Mouse (Mus musculus) thymus, adult 18-20 months (tissue): ENCODE measurements around the gene Gm13277.
"Not testable (repeated sequence)": the region's sequence is repeated elsewhere in the genome, so short reads cannot be mapped to it uniquely, and the experiment has no call there.

Source experiments
- DNase-seq, 2 experiments: peaks; one replicate each; pipeline ENCODE4 v3.0.0; 2022; ENCODE audit warnings: mixed read lengths in 2 of 2

The Gm13277 gene

DNA sequence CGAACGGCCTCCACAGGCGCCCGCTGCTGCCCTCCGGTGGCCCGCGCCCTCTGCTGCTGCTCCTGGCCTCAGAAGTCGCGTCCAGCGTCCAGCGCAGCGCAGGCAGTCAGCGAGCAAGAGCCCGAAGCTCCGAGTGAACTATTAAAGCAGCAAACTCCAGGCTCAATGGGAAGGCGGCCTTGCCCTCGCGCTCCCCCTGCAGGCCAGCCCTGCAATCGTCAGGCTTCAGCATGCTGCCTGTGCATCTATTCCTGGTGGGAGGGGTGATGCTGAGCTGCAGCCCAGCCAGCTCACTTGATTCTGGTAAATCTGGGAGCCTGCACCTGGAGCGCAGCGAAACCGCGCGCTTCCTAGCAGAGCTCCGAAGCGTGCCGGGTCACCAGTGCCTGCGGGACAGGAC is at the start of gene Gm13277:
Gene Gm13277, plus strand, starts transcription at position 231 of the 400 bp plus-strand sequence.
- peak; percentile 44 to 53 for DNase-seq

DNA sequence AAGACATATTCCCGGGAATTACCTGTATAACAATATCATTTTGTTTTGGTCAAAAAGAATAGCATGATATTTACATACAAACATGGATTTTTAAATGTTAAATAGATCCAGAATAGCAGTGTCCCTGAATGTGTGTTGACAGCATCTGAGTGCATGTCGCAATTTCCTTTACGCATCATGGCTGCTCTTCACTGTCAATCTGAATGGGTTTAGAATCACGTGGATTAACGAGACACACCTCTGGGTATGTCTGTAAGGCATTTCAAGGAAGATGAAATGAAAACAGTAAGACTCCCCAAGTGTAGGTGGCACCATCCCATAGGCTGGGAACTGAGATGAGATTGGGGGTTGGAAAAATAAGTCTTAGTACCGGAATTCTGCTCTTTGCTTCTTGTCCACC is 49.4 kb upstream of the Gm13277 start:
- no peak for DNase-seq

DNA sequence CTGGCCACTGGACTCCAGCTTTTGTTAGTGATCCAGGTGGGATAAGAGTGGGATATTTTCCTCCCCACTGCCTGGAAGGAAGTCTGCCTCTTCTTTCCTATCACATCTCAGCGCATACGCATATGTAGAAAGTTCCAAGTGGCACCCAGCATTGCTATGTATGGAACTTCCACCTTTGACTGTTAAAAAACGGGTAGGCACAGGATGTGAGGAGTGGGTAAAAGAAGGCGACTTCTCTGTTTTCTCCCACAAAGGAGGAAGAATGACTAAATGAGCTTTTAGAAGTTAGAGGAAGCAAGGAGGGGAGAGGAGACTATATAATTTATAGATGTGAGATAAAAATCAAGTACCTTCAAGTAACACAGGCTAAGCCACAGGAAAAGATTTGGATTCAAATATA is 47.0 kb upstream of the Gm13277 start:
- DNase-seq, result no peak

DNA sequence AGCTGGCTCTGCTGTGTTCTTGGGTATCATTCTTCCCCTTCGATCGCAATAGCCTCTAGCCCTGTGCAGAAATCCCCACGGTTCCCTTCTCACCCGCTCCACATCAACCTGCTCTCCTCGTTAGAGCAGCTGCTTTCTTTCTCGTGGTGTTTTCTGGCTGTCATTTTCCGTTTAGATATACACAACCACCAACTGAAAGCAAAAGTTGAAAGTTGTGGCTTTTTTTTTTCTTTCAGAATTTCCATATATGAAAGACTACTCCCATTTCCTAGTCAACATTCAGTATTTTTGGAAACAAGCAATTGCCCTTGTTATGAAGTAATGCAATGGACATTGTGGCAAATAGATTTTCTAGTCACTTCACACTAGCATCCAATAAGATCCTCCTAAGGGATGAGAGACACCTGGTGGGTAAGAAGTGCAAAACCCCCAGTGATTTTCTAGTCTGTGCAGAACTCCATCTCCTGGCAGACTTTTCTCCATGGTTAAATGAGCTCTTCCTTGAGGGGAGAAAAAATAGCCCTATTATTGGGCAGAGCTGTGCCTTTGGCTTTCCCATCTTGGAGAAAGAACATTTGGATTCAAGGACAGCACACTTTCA is 45.6 kb upstream of the Gm13277 start:
- DNase-seq, result no peak

DNA sequence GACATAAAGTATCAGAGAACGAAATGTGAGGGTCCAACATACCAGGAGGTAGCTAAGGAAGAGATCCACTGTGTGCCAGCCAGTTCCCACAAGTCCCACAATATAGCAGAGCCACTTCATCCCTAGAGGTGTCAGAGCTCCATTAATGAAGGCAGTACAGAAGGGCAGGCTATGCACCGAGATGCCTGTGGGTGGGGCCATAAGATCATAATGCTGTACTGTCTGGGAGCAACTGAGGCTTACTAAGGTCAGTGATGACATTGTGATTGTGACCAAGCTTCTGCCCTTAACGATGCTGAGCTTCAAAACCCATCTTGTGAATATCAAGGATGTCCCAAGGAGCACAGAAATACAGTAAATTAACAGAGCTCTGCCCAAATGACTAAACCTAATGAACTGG is 44.2 kb upstream of the Gm13277 start:
- no peak for DNase-seq

DNA sequence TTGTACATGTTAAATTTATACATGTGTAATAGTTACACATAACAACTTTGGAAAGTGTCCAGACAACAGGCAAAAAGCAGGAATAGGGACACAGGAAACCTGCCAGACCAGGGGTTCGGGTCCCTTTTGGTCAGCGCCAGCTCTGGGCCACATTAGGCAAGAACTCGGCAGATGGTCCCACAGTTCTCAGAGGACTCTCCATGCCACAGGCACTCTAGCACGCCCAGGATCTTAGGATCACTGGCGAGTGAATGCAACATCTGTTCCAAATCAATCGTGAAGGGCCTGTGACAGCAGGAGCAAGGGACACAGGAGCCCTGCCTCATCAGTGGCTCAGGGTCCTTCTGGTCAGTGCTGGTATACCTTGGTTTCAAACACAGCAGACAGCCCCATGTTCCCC is 38.5 kb upstream of the Gm13277 start:
- DNase-seq, result no peak

DNA sequence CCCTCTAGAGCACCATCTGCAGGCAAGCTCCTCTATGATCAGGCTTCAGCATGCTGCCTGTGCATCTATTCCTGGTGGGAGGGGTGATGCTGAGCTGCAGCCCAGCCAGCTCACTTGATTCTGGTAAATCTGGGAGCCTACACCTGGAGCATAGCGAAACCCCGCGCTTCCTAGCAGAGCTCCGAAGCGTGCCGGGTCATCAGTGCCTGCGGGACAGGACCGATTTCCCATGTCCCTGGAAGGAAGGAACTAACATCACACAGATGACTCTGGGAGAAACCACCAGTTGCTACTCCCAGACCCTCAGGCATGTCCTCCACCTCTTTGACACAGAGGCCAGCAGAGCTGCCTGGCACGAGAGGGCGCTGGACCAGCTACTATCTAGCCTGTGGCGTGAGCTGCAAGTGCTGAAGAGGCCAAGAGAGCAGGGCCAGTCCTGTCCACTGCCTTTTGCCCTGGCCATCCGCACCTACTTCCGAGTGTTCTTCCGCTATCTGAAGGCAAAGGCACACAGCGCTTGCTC is 33.6 kb upstream of the Gm13277 start, which contains the start of gene Gm13271:
Gene Gm13271, plus strand, starts transcription at position 51 of the 523 bp plus-strand sequence.
- peak; percentile 83 to 90 for DNase-seq

DNA sequence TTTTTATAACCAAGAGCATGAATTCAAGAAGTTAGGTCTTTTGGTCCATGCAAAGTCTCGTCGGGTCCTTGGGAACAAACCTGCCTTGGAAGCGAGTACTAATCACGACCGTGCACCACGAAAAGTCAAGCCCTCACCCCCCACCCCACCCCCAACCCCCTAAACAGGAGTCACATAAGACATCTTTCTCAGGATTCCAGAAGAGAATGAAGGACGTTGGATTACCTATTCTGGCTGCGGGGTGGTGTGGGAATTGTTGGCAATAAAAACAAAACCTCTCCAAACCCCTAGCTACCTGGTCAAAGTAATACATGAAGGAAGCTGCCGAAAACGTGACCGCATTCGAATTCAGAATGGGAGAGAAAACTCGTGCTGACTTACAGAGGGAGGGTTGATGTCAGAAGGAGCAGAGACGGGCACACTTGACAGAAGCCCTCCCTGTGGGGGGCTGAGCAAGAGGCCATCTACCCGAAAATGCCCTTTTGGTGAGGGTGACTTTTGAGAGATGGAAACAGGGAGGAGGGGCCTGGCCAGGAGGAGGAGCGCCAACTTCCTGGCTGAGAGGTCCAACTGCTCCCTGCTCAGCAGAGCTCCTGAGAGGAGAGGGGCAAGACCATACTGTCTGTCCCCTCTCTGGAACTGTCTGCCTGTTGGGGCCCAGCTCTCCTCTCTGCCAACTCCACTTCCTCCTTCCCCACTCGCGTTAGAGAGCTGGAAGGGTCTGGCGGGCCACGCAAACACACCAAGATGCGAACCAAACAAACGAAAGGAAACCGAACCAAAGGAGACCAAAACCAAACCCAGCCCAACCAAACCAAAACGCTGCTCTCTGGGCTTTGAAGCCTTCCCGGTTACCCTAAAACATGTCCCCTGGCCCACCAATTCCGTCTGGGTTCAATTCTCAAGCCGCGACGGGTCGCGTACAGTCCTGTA is 31.6 kb upstream of the Gm13277 start:
- DNase-seq, result peak in 1 of 2 experiments; percentile 28

DNA sequence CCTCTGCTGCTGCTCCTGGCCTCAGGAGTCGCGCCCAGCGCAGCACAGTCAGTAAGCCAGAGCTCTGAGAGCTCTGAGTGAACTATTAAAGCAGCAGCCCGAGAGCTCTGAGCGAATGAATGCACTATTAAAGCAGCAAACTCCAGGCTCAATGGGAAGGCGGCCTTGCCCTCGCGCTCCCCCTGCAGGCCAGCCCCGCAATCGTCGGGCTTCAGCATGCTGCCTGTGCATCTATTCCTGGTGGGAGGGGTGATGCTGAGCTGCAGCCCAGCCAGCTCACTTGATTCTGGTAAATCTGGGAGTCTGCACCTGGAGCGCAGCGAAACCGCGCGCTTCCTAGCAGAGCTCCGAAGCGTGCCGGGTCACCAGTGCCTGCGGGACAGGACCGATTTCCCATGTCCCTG is 30.8 kb upstream of the Gm13277 start:
- DNase-seq, result peak; percentile 94 to 95

DNA sequence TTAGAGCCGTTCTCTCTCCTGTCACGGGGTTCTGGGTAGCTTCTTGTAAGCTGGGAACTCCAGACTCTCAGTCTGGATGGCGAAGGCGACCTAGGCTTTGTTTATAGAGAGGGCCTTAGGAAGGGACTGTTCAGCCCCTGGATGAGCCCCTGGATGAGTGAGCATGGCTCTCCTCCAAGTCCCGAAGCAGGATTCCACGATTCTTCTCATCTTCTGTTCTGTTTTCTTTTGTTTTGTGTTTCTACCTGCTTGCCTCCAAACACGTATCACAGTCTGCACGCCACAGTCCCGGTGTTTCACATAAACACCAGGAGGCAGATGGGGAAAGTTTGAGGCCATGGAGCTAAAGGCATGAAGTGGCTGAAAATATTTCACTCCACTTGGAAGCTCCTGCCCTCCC is 29.7 kb upstream of the Gm13277 start:
- peak in 1 of 2 experiments; percentile 11 for DNase-seq

DNA sequence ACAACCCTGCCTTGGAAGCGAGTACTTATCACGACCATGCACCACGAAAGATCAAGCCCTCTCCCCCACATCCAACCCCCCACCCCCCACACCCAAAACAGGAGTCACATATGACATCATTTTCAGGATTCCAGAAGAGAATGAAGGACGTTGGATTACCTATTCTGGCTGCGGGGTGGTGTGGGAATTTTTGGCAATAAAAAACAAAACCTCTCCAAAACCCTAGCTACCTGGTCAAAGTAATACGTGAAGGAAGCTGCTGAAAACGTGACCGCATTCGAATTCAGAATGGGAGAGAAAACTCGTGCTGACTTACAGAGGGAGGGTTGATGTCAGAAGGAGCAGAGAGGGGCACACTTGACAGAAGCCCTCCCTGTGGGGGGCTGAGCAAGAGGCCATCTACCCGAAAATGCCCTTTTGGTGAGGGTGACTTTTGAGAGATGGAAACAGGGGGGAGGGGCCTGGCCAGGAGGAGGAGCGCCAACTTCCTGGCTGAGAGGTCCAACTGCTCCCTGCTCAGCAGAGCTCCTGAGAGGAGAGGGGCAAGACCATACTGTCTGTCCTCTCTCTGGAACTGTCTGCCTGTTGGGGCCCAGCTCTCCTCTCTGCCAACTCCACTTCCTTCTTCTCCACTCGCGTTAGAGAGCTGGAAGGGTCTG is 28.7 kb upstream of the Gm13277 start, which contains the start of gene Gm13283:
Gene Gm13283, plus strand, starts transcription at position 510 of the 659 bp plus-strand sequence.
- peak; percentile 31 to 59 for DNase-seq

DNA sequence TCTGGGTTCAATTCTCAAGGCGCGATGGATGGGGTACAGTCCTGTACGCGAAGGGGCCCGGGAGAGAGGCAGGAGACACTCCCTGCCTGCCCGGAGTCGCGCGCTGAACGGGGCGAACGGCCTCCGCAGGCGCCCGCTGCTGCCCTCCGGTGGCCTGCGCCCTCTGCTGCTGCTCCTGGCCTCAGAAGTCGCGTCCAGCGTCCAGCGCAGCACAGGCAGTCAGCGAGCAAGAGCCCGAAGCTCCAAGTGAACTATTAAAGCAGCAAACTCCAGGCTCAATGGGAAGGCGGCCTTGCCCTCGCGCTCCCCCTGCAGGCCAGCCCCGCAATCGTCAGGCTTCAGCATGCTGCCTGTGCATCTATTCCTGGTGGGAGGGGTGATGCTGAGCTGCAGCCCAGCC is 28.0 kb upstream of the Gm13277 start:
- DNase-seq, result peak; percentile 20 to 28

DNA sequence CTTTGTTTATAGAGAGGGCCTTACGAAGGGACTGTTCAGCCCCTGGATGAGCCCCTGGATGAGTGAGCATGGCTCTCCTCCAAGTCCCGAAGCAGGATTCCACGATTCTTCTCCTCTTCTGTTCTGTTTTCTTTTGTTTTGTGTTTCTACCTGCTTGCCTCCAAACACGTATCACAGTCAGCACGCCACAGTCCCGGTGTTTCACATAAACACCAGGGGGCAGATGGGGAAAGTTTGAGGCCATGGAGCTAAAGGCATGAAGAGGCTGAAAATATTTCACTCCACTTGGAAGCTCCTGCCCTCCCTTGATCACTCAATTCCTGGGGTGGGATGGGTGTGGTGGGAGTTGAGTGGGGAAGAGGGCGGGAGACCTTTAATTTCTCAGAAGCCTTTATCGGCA is 26.7 kb upstream of the Gm13277 start:
- DNase-seq, result peak; percentile 85 to 93

DNA sequence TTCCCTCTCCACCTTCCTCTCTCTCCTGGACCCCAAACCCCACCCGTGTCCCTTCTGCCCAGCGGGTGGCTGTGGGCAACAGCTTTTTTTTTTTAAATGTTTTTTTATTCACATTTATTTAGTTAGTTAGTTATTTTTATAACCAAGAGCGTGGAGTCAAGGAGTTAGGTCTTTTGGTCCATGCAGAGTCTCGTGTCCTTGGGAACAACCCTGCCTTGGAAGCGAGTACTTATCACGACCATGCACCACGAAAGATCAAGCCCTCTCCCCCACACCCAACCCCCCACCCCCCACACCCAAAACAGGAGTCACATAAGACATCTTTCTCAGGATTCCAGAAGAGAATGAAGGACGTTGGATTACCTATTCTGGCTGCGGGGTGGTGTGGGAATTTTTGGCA is 26.1 kb upstream of the Gm13277 start:
- DNase-seq, result peak in 1 of 2 experiments; percentile 40

DNA sequence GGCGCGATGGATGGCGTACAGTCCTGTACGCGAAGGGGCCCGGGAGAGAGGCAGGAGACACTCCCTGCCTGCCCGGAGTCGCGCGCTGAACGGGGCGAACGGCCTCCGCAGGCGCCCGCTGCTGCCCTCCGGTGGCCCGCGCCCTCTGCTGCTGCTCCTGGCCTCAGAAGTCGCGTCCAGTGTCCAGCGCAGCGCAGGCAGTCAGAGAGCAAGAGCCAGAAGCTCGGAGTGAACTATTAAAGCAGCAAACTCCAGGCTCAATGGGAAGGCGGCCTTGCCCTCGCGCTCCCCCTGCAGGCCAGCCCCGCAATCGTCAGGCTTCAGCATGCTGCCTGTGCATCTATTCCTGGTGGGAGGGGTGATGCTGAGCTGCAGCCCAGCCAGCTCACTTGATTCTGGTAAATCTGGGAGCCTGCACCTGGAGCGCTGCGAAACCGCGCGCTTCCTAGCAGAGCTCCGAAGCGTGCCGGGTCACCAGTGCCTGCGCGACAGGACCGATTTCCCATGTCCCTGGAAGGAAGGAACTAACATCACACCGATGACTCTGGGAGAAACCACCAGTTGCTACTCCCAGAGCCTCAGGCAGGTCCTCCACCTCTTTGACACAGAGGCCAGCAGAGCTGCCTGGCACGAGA is 24.9 kb upstream of the Gm13277 start:
- peak in 1 of 2 experiments; percentile 6 for DNase-seq

DNA sequence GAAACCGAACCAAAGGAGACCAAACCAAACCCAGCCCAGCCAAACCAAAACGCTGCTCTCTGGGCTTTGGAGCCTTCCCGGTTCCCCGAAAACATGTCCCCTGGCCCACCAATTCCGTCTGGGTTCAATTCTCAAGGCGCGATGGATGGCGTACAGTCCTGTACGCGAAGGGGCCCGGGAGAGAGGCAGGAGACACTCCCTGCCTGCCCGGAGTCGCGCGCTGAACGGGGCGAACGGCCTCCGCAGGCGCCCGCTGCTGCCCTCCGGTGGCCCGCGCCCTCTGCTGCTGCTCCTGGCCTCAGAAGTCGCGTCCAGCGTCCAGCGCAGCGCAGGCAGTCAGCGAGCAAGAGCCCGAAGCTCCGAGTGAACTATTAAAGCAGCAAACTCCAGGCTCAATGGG is 14.9 kb upstream of the Gm13277 start, which contains the start of gene Gm13290:
Gene Gm13290, plus strand, starts transcription at position 301 of the 400 bp plus-strand sequence.
- DNase-seq, result not testable (repeated sequence)

DNA sequence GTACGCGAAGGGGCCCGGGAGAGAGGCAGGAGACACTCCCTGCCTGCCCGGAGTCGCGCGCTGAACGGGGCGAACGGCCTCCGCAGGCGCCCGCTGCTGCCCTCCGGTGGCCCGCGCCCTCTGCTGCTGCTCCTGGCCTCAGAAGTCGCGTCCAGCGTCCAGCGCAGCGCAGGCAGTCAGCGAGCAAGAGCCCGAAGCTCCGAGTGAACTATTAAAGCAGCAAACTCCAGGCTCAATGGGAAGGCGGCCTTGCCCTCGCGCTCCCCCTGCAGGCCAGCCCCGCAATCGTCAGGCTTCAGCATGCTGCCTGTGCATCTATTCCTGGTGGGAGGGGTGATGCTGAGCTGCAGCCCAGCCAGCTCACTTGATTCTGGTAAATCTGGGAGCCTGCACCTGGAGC is 11.8 kb upstream of the Gm13277 start, which contains the start of gene Gm13289:
Gene Gm13289, plus strand, starts transcription at position 301 of the 400 bp plus-strand sequence.
- DNase-seq, result not testable (repeated sequence)

DNA sequence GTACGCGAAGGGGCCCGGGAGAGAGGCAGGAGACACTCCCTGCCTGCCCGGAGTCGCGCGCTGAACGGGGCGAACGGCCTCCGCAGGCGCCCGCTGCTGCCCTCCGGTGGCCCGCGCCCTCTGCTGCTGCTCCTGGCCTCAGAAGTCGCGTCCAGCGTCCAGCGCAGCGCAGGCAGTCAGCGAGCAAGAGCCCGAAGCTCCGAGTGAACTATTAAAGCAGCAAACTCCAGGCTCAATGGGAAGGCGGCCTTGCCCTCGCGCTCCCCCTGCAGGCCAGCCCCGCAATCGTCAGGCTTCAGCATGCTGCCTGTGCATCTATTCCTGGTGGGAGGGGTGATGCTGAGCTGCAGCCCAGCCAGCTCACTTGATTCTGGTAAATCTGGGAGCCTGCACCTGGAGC is 8.9 kb upstream of the Gm13277 start, which contains the start of gene Gm13272:
Gene Gm13272, plus strand, starts transcription at position 301 of the 400 bp plus-strand sequence.
- not testable (repeated sequence) for DNase-seq

DNA sequence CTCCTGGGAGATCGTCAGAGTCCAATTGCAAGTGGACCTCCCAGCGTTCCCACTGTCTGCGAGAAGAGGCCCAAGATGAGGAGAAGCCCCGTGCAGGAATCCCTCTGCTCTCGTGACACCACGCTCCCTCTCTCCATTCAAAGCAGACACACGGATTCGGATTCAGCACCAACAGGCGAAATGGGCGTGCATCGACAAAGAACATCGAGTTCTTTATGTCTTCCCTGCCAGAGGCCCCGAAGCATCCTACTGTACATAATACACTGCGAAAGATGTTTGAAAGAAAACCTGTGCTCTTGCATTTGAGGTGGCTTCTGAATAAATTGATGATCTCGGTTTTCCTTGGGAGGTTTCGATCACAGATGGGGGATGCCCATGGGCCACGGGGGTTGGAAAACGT is 8.1 kb upstream of the Gm13277 start:
- DNase-seq, result peak in 1 of 2 experiments; percentile 15

DNA sequence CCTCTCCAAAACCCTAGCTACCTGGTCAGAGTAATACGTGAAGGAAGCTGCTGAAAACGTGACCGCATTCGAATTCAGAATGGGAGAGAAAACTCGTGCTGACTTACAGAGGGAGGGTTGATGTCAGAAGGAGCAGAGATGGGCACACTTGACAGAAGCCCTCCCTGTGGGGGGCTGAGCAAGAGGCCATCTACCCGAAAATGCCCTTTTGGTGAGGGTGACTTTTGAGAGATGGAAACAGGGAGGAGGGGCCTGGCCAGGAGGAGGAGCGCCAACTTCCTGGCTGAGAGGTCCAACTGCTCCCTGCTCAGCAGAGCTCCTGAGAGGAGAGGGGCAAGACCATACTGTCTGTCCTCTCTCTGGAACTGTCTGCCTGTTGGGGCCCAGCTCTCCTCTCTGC is 6.6 kb upstream of the Gm13277 start, which contains the start of gene Ifnz:
Gene Ifnz, plus strand, starts transcription at position 301 of the 400 bp plus-strand sequence.
- not testable (repeated sequence) for DNase-seq

DNA sequence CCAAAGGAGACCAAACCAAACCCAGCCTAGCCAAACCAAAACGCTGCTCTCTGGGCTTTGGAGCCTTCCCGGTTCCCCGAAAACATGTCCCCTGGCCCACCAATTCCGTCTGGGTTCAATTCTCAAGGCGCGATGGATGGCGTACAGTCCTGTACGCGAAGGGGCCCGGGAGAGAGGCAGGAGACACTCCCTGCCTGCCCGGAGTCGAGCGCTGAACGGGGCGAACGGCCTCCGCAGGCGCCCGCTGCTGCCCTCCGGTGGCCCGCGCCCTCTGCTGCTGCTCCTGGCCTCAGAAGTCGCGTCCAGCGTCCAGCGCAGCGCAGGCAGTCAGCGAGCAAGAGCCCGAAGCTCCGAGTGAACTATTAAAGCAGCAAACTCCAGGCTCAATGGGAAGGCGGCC is 6.1 kb upstream of the Gm13277 start:
- not testable (repeated sequence) for DNase-seq

DNA sequence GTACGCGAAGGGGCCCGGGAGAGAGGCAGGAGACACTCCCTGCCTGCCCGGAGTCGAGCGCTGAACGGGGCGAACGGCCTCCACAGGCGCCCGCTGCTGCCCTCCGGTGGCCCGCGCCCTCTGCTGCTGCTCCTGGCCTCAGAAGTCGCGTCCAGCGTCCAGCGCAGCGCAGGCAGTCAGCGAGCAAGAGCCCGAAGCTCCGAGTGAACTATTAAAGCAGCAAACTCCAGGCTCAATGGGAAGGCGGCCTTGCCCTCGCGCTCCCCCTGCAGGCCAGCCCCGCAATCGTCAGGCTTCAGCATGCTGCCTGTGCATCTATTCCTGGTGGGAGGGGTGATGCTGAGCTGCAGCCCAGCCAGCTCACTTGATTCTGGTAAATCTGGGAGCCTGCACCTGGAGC is 3.0 kb upstream of the Gm13277 start, which contains the start of gene Gm13276:
Gene Gm13276, plus strand, starts transcription at position 301 of the 400 bp plus-strand sequence.
- not testable (repeated sequence) for DNase-seq
